Mouse (Mus musculus) bone marrow, adult 2 months (tissue): ENCODE data around the gene Fbxl22.

ENCODE experiments used
- CTCF ChIP-seq: fragments of 200-500 bp; IDR thresholded peaks from 2 replicates; pipeline ENCODE4 v1.5.1; 2011; ENCODE audit warnings: low read length, control low read depth; ENCODE audit not compliant: control insufficient read depth, insufficient read depth
- POLR2A ChIP-seq: fragments of 200-500 bp; IDR thresholded peaks from 2 replicates; pipeline ENCODE4 v1.6.1; 2011; ENCODE audit warnings: low read depth, mild to moderate bottlenecking, control low read depth, low read length, borderline replicate concordance; ENCODE audit not compliant: control insufficient read depth

- no peak for TF ChIP-seq CTCF
- TF ChIP-seq POLR2A, result no peak
These were observed 44.6 kb upstream of the Fbxl22 start for GRCm38 (mm10) chr9:66558971-66559370.
